ENCODE assay signal across 10 mouse cellular contexts in the genomic region with DNA sequence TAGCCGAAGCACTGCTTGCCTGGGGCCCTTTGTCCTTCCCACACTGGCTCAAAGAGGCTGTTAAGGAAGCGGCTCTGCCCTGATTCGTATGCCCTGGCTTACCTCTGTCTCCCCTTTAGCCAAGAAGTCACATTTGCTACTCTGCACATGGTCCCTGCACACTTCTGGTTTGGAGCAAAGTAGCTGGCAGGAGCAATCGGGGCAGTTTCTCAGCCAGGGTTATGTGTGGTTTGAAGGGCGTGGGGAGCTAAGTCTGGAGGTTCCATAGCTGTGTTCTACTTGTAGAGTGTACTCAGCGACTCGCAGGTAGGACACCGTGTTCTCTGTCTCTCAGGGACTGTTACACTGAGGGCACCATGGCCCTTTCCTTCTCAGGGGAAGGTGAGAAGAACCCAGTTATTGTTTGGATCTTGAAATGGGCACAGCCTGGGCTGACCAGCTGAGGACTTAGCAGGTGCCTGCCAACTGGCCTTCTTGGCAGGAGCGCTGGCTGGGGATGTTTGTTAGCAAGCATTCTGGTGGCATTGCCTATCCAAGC. TPM values are rescaled to one million over a fixed set of nuclear protein-coding genes. Genes with fewer than 3 reads are reported as not detected.
DNase-seq lines count a peak whose midpoint lies in the region.
"Had no signal": no experiment of that assay in that cellular context is flagged by ENCODE, and none has a peak within 500 bp of the region (broad histone marks: within the 10 kb centered on the region; RNA-seq: fewer than 3 reads in every experiment).

No protein-coding gene starts in this region.

- DNase-seq in adrenal gland, postnatal 14 days: peak; percentile 48
- DNase-seq in adrenal gland, postnatal 36 days: no peak
- peak; percentile 20 for DNase-seq in kidney, adult 18-20 months
- DNase-seq in kidney, postnatal 4 days: no peak
- peak; percentile 10 for DNase-seq in right cerebral cortex, postnatal 25 days
- DNase-seq in right cerebral cortex, postnatal 36 days (ENCODE audit: low spot score in 2 of 2): no peak
- DNase-seq in thymus, postnatal 10 days (ENCODE audit: low spot score in 2 of 2): no peak
- no peak for DNase-seq in embryo, embryonic 10 days (ENCODE audit: low spot score)
- DNase-seq: kidney, postnatal 10 days; thymus, adult 2 months had no signal

RNA-seq across cellular contexts. Expression of a gene that starts 3.3 kb away (rescaled TPM):
- total RNA-seq in adrenal gland, postnatal 14 days (2021): 29.0 and 38.0 TPM in 2 replicates
- 10 to 100 TPM; 29.1 to 43.5 TPM for total RNA-seq in adrenal gland, postnatal 36 days (2021)

RNA-seq across cellular contexts. Expression of a gene that starts 13.4 kb away (rescaled TPM):
- 27.0 and 27.8 TPM in 2 replicates for total RNA-seq in adrenal gland, postnatal 14 days (2021)
- total RNA-seq in adrenal gland, postnatal 36 days (2021): 10 to 100 TPM; 28.8 to 33.1 TPM

Comparison
In these comparisons a context has a peak if more than half of its experiments do, and no peak if none do; other contexts are left out.
1. DNase-seq: peak in adrenal gland, postnatal 14 days (single experiment), kidney, adult 18-20 months (single experiment) and right cerebral cortex, postnatal 25 days (single experiment); none in adrenal gland, postnatal 36 days (0 of 2), kidney, postnatal 4 days (0 of 2), right cerebral cortex, postnatal 36 days (0 of 2), thymus, postnatal 10 days (0 of 2) and embryo, embryonic 10 days (single experiment).